Mouse (Mus musculus) colon, adult 2 months (tissue): ENCODE data around the gene Trim44. TPM values are rescaled to one million over a fixed set of nuclear protein-coding genes. Genes with fewer than 3 reads are reported as not detected.

Experiments
- polyA plus RNA-seq: library from polyadenylated mRNA; depleted of rRNA; stranded (reverse); fragments of >200 nt; gene quantifications from 2 replicates; pipeline ENCODE4 v1.2.3, GENCODE M21; 2012; rRNA removed

The Trim44 gene
- 8.3 and 10.0 TPM in 2 replicates for polyA plus RNA-seq

GRCm38 (mm10) chr2:102407363-102408184, at the start of gene Trim44:
Gene Trim44 (minus strand): TSS chr2:102407828.

DNA sequence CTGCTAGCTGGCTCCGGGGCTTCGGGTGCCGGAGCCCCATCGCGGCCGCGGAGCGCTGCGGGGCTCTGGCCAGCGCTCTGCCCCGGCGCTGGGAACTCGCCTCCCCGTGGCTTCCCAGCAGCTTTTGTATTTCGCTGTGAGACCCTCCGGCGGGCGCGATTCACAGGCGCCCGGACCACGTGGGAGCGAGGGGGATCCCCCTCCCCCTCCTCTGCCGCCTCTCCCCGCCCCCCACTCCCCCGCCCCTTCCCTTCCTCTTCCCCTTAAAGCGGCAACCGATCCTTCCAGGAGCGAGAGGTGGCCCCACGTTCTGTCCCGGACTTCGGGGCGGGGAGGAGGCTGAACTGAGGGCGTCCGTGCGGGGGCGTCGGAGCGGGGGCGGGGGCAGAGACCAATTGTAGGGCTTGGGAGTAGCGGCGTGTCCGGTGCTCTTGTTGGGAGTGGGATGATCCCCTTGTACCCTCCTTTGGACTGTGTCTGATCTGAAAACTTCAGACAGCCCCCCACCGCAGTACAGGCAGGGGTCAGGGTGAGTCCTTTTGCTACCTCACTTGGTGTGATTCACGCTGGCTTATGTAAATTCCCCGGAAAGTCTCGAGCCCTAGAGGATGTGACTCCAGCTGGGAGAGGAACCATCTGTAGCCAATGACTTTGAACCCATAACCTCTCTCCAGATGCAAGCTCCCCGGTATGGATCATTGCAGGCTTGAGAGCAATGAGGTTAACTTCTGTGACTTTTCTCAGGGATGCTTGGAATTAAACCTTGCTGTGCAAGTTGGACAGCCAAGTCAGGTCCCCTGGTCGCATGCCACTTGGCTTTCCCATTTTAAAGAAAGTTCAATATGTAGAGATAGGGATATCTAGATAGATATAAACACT, 44.3 kb upstream of the Trim44 start, which contains the start of gene Fjx1:
Gene Fjx1 (minus strand): TSS at position 829 of the 879 bp plus-strand sequence.

Other genes starting within 250 kb of the Trim44 start
- gene Ldlrad3, start 221.4 kb downstream of the Trim44 start, polyA plus RNA-seq, result 11.5 and 13.8 TPM in 2 replicates
- 6.7 and 7.4 TPM in 2 replicates for gene Fjx1, start 44.7 kb upstream of the Trim44 start, polyA plus RNA-seq
- 15.3 and 16.4 TPM in 2 replicates for gene Pamr1, start 142.2 kb upstream of the Trim44 start, polyA plus RNA-seq